Mouse (Mus musculus) spleen, postnatal 36 days (tissue): ENCODE results near the gene Cyp2d10.

ENCODE experiments used
- DNase-seq, 2 experiments: peaks; one replicate each; pipeline ENCODE4 v3.0.0; 2022; ENCODE audit warnings: low spot score in 2 of 2, mixed read lengths in 1 of 2

Gene Cyp2d10

DNA sequence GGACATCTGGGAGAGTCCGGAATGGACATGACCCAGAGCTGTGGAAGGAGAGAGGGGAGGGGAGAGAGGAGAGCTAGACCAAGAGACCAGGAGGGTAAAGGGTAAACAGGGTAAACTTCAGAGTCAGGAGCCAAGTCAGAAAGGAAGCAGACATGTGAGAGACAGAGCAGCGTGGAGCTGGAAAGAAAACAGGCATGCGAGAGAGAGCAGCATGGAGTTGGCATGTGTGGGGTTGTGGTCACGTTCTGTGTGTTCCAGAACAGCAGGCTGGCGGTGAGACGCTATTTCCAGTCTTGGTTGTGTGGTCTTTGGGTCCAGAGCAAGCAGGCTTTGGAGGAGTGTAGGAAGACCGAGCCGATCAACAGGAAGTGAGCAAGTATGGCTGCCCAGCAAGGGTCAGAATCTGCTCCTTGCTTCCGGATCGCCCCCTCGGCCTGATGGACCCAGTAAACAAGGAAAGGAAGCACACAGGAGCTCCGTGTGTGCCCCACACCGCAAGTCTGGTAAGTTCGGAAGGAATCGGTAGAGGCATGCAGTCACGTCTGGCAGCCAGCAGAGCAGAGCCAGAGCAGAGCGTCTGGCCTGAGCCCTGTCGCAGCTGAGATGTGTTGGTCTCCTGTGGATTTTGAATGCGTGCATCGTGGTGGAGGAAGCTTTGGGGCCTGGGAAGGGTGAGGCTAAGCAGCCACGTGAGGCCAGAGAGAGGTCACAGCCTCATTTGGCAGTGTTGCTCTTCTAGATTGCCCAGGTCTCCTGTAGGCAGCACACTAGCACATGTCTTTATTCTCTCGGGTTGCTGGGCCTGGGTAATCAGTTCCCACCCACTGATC lies 48.3 kb downstream of the Cyp2d10 start:
- DNase-seq, result no peak

DNA sequence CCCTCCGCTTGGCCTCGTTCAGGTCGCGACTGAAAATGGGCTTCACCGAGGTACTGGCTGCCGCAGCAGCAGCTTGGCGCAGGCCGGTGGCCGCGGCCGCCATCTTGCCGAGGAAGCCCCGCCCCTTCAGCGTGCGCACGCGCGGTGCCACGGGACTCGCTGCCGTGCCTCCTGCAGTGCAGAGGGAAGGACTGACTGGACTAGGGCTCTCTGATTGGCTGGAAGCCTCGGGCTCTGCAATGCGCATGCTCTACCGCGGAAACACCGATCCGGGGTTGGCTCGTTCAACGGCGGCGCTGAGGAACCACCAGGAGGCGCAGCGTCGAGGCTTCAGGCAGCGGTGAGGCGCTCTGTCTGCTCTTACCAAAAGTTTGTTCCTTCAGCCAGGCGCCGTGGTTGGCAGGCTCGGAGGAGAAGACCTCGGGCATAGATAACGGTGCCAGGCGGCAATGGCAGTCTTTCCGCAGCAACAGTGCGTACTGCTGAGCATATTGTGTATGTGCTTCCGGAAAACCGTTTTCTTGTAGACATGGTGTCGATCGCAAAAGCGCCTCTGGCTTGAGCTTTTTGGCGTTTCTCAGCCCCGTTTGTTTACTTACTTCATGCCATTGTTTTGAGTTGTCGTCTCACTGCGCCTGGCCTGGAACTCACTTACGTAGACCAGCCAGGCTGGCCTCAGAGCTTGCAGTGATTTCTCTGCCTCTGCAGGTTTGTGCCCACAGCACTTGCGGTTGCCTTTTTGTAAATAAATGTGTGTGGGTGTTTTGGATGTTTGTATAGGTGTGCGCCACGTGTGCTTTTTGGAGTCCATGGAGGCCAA lies 52.7 kb downstream of the Cyp2d10 start, which contains the start of gene Ndufa6:
Gene Ndufa6, minus strand, starts transcription at position 197 of the 820 bp plus-strand sequence.
- DNase-seq, result peak; percentile 97

DNA sequence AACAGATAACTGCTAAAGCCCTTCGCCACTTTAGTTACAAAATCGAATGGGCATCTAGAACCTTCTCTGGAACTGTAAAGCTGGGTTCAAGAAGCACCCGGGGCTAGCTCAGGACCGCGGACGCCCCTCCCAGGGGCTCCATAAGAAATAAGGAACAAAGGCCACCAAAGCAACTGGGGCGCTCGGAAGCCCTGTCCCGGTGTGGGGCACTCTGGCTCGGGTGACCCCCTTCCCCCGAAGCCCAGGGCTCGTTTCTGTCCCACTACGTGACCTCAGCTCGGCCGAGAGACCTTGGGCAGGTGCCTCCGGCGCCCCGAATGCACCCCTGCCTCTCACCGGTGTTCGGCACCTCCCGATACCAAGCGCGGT lies 53.3 kb downstream of the Cyp2d10 start:
- no peak for DNase-seq

DNA sequence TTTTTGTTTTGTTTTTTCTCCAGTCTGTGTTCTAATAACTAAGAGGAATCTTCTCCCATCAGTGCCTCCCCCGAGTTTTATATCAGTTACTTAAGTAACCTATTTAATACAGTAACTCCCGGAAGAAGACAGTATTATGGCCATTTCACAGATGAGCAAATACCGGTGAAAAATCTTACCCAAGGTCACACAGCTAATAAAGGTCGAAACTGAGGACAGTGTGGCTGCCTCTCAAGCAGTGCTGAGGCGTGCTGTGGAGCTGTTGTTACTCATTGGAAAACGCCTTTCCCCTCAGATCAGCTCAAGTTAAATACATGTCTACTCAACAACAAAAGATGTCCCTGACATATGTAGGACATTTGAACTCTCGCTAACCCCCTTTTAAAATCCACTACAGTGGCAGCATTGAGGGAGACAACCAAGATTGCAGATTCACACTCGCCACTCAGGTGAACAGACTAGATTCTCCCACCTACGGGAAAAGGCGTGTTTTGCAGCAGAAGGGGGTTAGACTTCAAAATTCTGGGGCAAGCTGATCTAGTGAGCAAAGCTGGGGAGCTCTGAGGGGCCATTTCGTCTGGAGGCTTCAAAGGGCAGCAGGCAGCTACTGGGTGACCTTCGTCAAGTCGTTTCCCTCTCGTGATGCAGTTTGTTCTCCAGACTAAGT lies 53.8 kb downstream of the Cyp2d10 start:
- no peak for DNase-seq
